Mouse (Mus musculus): ENCODE data around the gene Gm18596. TPM values are rescaled to one million over a fixed set of nuclear protein-coding genes. Genes with fewer than 3 reads are reported as not detected.
"Not testable (repeated sequence)": the region's sequence is repeated elsewhere in the genome, so short reads cannot be mapped to it uniquely, and the experiment has no call there.

The Gm18596 gene
- polyA plus RNA-seq, 1 experiment, result not detected

GRCm38 (mm10) chr10:77753448-77753847 is 11.0 kb upstream of the Gm18596 start:
- no peak overlapping the region for H3K4me3 ChIP-seq (replicated peaks; ENCODE audit: insufficient read depth, low read depth, low read length)
- TF ChIP-seq CTCF (IDR thresholded peaks at IDR 0.05; ENCODE audit: borderline replicate concordance, insufficient read depth, low read depth, low read length) (no peak), POLR2A (IDR thresholded peaks at IDR 0.05; ENCODE audit: borderline replicate concordance, insufficient read depth, low read length) (no peak)
- DNase-seq, result no peak
- no peak overlapping the region for H3K27ac ChIP-seq (ENCODE audit: insufficient read depth, low read length)
- no peaks in the 10 kb centered on the region for H3K27me3 ChIP-seq (ENCODE audit: control insufficient read depth, insufficient read depth, low read length)
- no peaks in the 10 kb centered on the region for H3K4me1 ChIP-seq (ENCODE audit: control insufficient read depth, insufficient read depth, low read length)

- not testable (repeated sequence) for H3K4me3 ChIP-seq (replicated peaks; ENCODE audit: insufficient read depth, low read depth, low read length); H3K27ac ChIP-seq (ENCODE audit: insufficient read depth, low read length); DNase-seq; H3K27me3 ChIP-seq (ENCODE audit: control insufficient read depth, insufficient read depth, low read length); H3K4me1 ChIP-seq (ENCODE audit: control insufficient read depth, insufficient read depth, low read length)
- WGBS, result 69% methylated on average over 3 of the region's 3 CpGs
These were observed 9.9 kb upstream of the Gm18596 start for GRCm38 (mm10) chr10:77752312-77752711.

- H3K27ac ChIP-seq (ENCODE audit: insufficient read depth, low read length); H3K4me1 ChIP-seq (ENCODE audit: control insufficient read depth, insufficient read depth, low read length); DNase-seq; H3K27me3 ChIP-seq (ENCODE audit: control insufficient read depth, insufficient read depth, low read length); H3K4me3 ChIP-seq (replicated peaks; ENCODE audit: insufficient read depth, low read depth, low read length): not testable (repeated sequence)
- WGBS, result 17% methylated on average over 1 of the region's 1 CpGs
These were observed 8.8 kb upstream of the Gm18596 start, which contains the start of gene Gm9736 for GRCm38 (mm10) chr10:77751254-77751653. Gene Gm9736, minus strand, starts transcription at chr10:77751354.

- not testable (repeated sequence) for H3K27me3 ChIP-seq (ENCODE audit: control insufficient read depth, insufficient read depth, low read length); H3K27ac ChIP-seq (ENCODE audit: insufficient read depth, low read length); H3K4me1 ChIP-seq (ENCODE audit: control insufficient read depth, insufficient read depth, low read length); H3K4me3 ChIP-seq (replicated peaks; ENCODE audit: insufficient read depth, low read depth, low read length)
- WGBS, result 0% methylated on average over 1 of the region's 1 CpGs
- peak; percentile 18 to 33 for DNase-seq
These were observed 8.2 kb upstream of the Gm18596 start for GRCm38 (mm10) chr10:77750686-77751085.

- WGBS, result 91% methylated on average over 4 of the region's 4 CpGs
These were observed 3.5 kb downstream of the Gm18596 start for GRCm38 (mm10) chr10:77738929-77739328.

GRCm38 (mm10) chr10:77735928-77736327 is 6.5 kb downstream of the Gm18596 start:
- no peak for DNase-seq
- H3K4me1 ChIP-seq (ENCODE audit: control insufficient read depth, insufficient read depth, low read length), result no peaks in the 10 kb centered on the region
- no peak for TF ChIP-seq CTCF (IDR thresholded peaks at IDR 0.05; ENCODE audit: borderline replicate concordance, insufficient read depth, low read depth, low read length)
- TF ChIP-seq POLR2A (IDR thresholded peaks at IDR 0.05; ENCODE audit: borderline replicate concordance, insufficient read depth, low read length), result no peak
- H3K27me3 ChIP-seq (ENCODE audit: control insufficient read depth, insufficient read depth, low read length), result no peaks in the 10 kb centered on the region
- no peak overlapping the region for H3K4me3 ChIP-seq (replicated peaks; ENCODE audit: insufficient read depth, low read depth, low read length)
- H3K27ac ChIP-seq (ENCODE audit: insufficient read depth, low read length), result no peak overlapping the region
- WGBS, result 84% methylated on average over 1 of the region's 1 CpGs

More at GRCm38 (mm10) chr10:77738929-77739328, 3.5 kb downstream of the Gm18596 start:
- TF ChIP-seq POLR2A (IDR thresholded peaks at IDR 0.05; ENCODE audit: borderline replicate concordance, insufficient read depth, low read length) (no peak), CTCF (IDR thresholded peaks at IDR 0.05; ENCODE audit: borderline replicate concordance, insufficient read depth, low read depth, low read length) (no peak)
- H3K27ac ChIP-seq (ENCODE audit: insufficient read depth, low read length), result no peak overlapping the region
- H3K27me3 ChIP-seq (ENCODE audit: control insufficient read depth, insufficient read depth, low read length), result no peaks in the 10 kb centered on the region
- H3K4me1 ChIP-seq (ENCODE audit: control insufficient read depth, insufficient read depth, low read length), result no peaks in the 10 kb centered on the region
- no peak for DNase-seq
- no peak overlapping the region for H3K4me3 ChIP-seq (replicated peaks; ENCODE audit: insufficient read depth, low read depth, low read length)

- no peaks in the 10 kb centered on the region for H3K4me1 ChIP-seq (ENCODE audit: control insufficient read depth, insufficient read depth, low read length)
These were observed 13.2 kb downstream of the Gm18596 start for GRCm38 (mm10) chr10:77729241-77729640.

GRCm38 (mm10) chr10:77728280-77728679 is 14.2 kb downstream of the Gm18596 start:
- WGBS, result 79% methylated on average over 4 of the region's 4 CpGs
- Histone ChIP-seq H3K4me1 (ENCODE audit: control insufficient read depth, insufficient read depth, low read length) (no peaks in the 10 kb centered on the region), H3K27me3 (ENCODE audit: control insufficient read depth, insufficient read depth, low read length) (no peaks in the 10 kb centered on the region), H3K4me3 (replicated peaks; ENCODE audit: insufficient read depth, low read depth, low read length) (no peak overlapping the region), H3K27ac (ENCODE audit: insufficient read depth, low read length) (no peak overlapping the region)
- no peak for DNase-seq
- TF ChIP-seq CTCF (IDR thresholded peaks at IDR 0.05; ENCODE audit: borderline replicate concordance, insufficient read depth, low read depth, low read length), result no peak
- TF ChIP-seq POLR2A (IDR thresholded peaks at IDR 0.05; ENCODE audit: borderline replicate concordance, insufficient read depth, low read length), result no peak

More at GRCm38 (mm10) chr10:77729241-77729640, 13.2 kb downstream of the Gm18596 start:
- WGBS, result 60% methylated on average over 4 of the region's 4 CpGs
- TF ChIP-seq POLR2A (IDR thresholded peaks at IDR 0.05; ENCODE audit: borderline replicate concordance, insufficient read depth, low read length) (no peak), CTCF (IDR thresholded peaks at IDR 0.05; ENCODE audit: borderline replicate concordance, insufficient read depth, low read depth, low read length) (no peak)
- no peak for DNase-seq
- Histone ChIP-seq H3K4me3 (replicated peaks; ENCODE audit: insufficient read depth, low read depth, low read length) (no peak overlapping the region), H3K27me3 (ENCODE audit: control insufficient read depth, insufficient read depth, low read length) (no peaks in the 10 kb centered on the region), H3K27ac (ENCODE audit: insufficient read depth, low read length) (no peak overlapping the region)

- Histone ChIP-seq H3K4me1 (ENCODE audit: control insufficient read depth, insufficient read depth, low read length) (no peaks in the 10 kb centered on the region), H3K27me3 (ENCODE audit: control insufficient read depth, insufficient read depth, low read length) (no peaks in the 10 kb centered on the region), H3K27ac (ENCODE audit: insufficient read depth, low read length) (no peak within 1 kb of the TSS), H3K4me3 (replicated peaks; ENCODE audit: insufficient read depth, low read depth, low read length) (no peak within 1 kb of the TSS)
- TF ChIP-seq POLR2A (IDR thresholded peaks at IDR 0.05; ENCODE audit: borderline replicate concordance, insufficient read depth, low read length), result no peak
- no peak for TF ChIP-seq CTCF (IDR thresholded peaks at IDR 0.05; ENCODE audit: borderline replicate concordance, insufficient read depth, low read depth, low read length)
- WGBS, result 13% methylated on average over 3 of the region's 3 CpGs
- peak; percentile 8 to 25 for DNase-seq
These were observed 16.3 kb downstream of the Gm18596 start, which contains the start of gene Gm10100 for GRCm38 (mm10) chr10:77726186-77726585. Gene Gm10100, plus strand, starts transcription at chr10:77726486.
